Mouse (Mus musculus) left cerebral cortex, postnatal 10 days (tissue): ENCODE measurements around the gene Cd47. TPM values are rescaled to one million over a fixed set of nuclear protein-coding genes. Genes with fewer than 3 reads are reported as not detected.

Source experiments
- DNase-seq, 2 experiments: peaks; one replicate each; pipeline ENCODE4 v3.0.0; 2021 to 2022; ENCODE audit warnings: low spot score in 2 of 2, mixed read lengths in 1 of 2; ENCODE audit errors: extremely low spot score in 1 of 2
- intact Hi-C: fragments of 180-260 bp; cut with DNase I; formaldehyde crosslinking; loops from one replicate; pipeline ENCODE4 v1.15.1; 2025
- total RNA-seq, 2 experiments: library from RNA; stranded (reverse); gene quantifications; 2 replicates each; pipeline ENCODE4 v1.2.3; 2021

Cd47 gene
- 100 to 1,000 TPM; 294 to 300 TPM for total RNA-seq

- DNase-seq = no peak
- intact Hi-C loops = no loop called here
Measured at GRCm38 (mm10) chr16:49799597-49800561, at the start of gene Cd47. Cd47 (plus strand) TSS chr16:49800533.

DNA sequence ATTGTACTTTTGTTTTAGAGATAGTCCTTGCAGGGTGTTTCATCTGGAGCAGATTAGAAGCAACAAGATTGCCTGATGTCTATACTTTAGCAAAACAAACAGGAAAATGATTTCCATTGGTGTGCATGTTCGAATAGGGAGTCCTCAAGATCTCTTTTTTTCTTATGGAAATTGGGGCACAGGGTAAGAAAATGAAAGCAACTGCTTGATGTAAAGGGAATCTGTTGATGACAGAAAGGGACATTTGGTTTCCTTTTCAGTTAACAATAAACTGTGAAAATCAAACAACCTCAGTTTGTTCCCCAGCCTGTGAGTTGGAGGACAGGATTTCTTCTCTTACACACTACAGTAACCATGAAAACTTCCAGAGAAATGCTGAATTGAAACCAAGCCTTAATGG is 47.4 kb upstream of the Cd47 start:
- intact Hi-C loops = no loop called here
- DNase-seq = no peak

- no peak for DNase-seq
- intact Hi-C loops = no loop called here
Measured at GRCm38 (mm10) chr16:49753318-49753717, 47.0 kb upstream of the Cd47 start.

- no peak for DNase-seq
- intact Hi-C loops = no loop called here
Measured at GRCm38 (mm10) chr16:49760517-49761203, 39.7 kb upstream of the Cd47 start.

GRCm38 (mm10) chr16:49761981-49762380 is 38.4 kb upstream of the Cd47 start:
- DNase-seq = no peak
- intact Hi-C loops = no loop called here

GRCm38 (mm10) chr16:49766326-49766725 is 34.0 kb upstream of the Cd47 start:
- intact Hi-C loops = no loop called here

DNA sequence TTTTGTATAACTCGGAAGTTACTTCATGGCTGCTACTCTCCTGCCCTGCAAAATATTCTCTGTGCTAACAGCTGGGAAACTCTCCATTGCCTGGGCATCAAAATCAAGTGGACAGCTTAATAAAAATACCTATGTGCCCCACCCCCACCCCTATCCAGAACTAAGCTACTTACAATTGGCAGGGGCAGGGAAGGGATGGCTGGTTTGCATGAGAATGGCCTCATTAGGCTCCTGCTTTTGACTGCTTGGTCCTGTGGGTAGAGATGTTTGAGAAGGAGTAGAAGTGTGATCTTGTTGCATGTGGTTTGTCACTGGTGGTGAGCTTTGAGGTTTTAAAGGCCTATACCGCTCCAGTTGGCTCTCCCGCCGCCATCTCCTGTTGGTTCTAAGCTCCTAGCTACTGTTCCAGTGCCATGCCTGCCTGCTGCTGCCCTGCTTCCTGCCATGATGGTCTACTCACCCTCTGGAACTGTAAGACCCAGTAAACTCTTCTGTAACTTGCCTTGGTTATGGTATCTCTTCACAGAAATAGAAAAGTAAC is 31.8 kb upstream of the Cd47 start:
- intact Hi-C loops = no loop called here

More at GRCm38 (mm10) chr16:49766326-49766725, 34.0 kb upstream of the Cd47 start:
- DNase-seq = no peak

DNA sequence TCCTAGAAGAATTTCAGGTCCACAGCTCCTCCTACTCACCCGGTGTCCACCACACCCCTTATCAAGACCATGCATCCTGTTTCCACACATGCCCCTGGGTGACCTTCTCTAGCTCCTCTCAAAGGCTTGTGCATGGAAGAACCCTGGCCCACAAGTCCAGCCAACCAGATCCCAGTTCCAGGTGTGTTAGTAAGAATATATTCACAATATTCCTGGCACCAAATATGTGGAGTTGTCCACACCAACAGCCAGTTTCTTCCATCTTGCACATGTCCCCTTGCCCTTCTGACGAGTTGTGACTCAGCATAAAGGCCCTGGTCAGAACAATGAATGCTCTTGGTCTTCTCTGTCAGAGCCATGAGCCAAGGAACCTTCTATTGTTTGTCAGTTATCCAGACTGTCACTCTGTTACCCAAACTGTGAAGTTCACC is 30.5 kb upstream of the Cd47 start:
- intact Hi-C loops = no loop called here
- no peak for DNase-seq

More for the DNA sequence above, 31.8 kb upstream of the Cd47 start:
- no peak for DNase-seq

GRCm38 (mm10) chr16:49770320-49771189 is 29.8 kb upstream of the Cd47 start:
- DNase-seq = no peak
- intact Hi-C loops = no loop called here

DNA sequence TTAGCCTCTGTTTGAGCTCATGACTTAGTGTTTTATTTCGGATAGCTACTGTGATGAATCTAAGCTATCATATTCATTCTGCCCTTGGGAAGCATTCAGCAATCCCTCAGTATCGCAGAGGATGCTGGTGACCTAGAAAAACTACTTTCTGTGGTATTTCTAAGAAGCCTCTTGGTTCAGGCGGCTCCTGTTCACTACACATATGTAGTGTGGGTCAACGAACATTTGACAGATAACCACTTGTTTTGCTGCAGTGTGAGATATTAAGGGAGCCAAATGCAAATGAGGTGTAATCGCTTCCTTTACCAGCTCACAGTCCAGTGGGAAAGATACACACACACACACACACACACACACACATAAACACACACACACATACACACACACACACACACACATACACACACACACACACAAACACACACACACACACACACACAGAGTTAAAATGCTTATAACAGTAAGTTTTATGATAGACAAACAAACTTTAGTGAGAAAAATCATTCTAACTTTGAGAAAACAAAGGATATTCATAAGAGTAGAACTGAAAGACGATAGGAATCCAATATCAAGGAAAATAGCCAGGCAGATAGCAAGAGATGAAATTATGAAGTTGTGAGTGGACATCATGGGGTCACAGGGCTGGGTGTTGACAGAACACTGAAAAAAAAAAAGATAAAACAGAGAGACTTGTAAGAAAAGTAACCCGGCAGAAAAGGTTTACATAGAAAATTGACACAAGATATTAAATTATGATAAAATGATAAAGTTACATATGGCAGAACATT is 28.5 kb upstream of the Cd47 start:
- DNase-seq = no peak

DNA sequence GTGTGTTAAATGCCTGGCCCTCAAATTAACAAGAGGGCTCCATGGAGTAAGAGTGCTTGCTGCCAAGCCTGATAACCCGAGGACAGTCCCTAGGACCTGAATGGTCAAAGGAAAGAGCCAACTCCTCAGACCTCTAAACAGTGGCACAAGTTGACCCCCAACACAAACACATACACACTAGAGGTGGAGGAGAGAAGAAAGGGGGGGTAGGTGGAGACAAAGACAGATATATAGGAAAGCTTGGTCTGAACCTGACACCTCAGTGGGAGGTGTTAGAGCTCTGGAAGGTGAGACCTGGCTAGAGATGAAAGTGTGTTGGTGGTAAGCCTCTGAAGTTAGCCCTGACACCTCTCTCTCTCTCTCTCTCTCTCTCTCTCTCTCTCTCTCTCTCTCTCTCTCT is 27.8 kb upstream of the Cd47 start:
- DNase-seq = no peak
- intact Hi-C loops = no loop called here

More for the DNA sequence above, 28.5 kb upstream of the Cd47 start:
- intact Hi-C loops = no loop called here

DNA sequence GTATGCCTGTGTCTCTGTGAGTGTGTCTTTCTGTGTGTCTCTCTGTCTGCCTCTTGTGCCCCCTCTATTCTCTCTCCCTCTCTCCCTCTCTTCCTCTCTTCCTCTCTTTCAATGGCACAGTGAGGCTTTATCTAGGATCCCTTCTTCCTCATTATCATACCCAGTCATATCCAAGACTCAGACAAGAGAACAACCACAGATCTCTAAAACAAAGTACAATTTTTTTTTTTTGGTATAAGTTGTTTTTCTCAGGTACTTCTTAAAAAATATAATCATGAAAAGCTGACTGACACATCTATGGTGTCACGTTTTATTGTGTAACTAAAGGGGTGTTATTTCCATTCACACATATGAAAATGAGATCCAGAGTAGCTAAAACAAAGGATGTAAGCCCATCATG is 27.3 kb upstream of the Cd47 start:
- DNase-seq = no peak
- intact Hi-C loops = no loop called here

- intact Hi-C loops = no loop called here
- DNase-seq = no peak
Measured at GRCm38 (mm10) chr16:49774059-49775001, 26.0 kb upstream of the Cd47 start.

DNA sequence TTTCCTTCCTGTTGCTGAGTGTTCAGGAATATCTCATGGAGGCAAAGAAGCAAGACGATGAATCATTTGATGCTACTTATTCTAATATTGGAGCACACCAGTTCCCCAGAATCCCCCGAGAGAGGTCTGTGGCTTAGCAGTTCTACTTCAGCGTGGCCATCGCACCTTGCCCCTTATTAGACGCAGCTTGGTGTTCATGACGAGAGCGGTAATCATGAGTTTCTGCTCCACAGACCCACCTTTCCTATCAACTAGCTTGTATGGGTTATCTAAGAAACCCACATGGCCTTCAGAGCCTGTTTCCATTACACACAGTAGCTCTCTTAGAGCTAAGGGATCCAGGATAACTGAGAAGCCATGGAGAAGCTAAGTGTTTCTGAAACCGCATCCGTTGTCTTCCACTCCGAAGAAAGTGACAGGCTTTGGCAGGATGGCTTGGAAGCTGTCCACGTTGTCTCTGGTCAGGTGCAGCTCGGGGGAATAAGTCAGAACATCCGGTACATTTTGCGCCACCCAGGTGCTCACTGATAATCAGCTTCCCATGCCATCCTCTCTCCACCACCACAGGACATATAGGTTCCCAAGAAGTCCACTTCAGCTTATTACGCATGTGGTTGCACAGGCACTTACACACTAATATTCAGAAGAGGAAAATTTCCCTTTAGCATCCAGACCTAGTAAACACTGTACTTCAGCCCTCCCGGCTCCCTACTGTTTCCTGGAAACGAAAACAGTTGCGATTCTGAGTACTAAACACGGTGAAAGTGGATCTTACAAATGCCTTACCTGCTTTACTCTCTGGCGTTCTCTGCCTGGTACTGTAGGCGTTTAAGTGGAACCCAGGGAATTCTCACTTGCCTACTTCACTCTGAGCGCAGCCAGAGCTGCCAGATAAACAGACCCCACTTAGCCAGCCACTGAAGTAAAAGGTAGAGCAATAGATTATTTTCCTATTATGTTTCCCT is 25.0 kb upstream of the Cd47 start:
- intact Hi-C loops = no loop called here
- DNase-seq = no peak

- intact Hi-C loops = no loop called here
- no peak for DNase-seq
Measured at GRCm38 (mm10) chr16:49776981-49777380, 23.4 kb upstream of the Cd47 start.

- no peak for DNase-seq
- intact Hi-C loops = no loop called here
Measured at GRCm38 (mm10) chr16:49781556-49782156, 18.7 kb upstream of the Cd47 start.
